Mouse (Mus musculus): ENCODE measurements around the gene Tcaim.

GRCm38 (mm10) chr9:122837216-122837615 lies 31.9 kb downstream of the Tcaim start:
- TF ChIP-seq CTCF (IDR thresholded peaks at IDR 0.05; ENCODE audit: control insufficient read depth, insufficient read depth, insufficient replicate concordance, low read depth, low read length) (no peak), POLR2A (IDR thresholded peaks at IDR 0.05; ENCODE audit: control insufficient read depth, low read depth, low read length) (no peak)

All from testis, adult 2 months (tissue).